Mouse (Mus musculus) small intestine, adult 2 months (tissue): ENCODE measurements at regions not wholly inside any gene's neighbourhood (a gene's known extent, or its start where the extent isn't known, plus 50 kb on each side); places are given as distances from the start of the nearest gene placed in this dataset.

Experiments used
- H3K27ac ChIP-seq: fragments of 200-500 bp; 2 replicates; pipeline ENCODE4 v1.5.1; 2012; ENCODE audit warnings: low read depth, low read length, control low read depth, inconsistent platforms; ENCODE audit not compliant: insufficient read depth
- H3K27me3 ChIP-seq: fragments of 200-500 bp; 2 replicates; pipeline ENCODE4 v1.6.1; 2012; ENCODE audit warnings: mild to moderate bottlenecking, moderate library complexity, low read length, inconsistent platforms; ENCODE audit not compliant: control insufficient read depth, insufficient read depth
- H3K36me3 ChIP-seq: fragments of 200-500 bp; 2 replicates; pipeline ENCODE4 v1.6.1; 2012; ENCODE audit warnings: mild to moderate bottlenecking, low read length, control low read depth, inconsistent platforms; ENCODE audit not compliant: control insufficient read depth, insufficient read depth
- H3K4me1 ChIP-seq: fragments of 200-500 bp; 2 replicates; pipeline ENCODE4 v1.6.1; 2012; ENCODE audit warnings: low read length, inconsistent platforms, mixed read lengths; ENCODE audit not compliant: control insufficient read depth, insufficient read depth, insufficient read length
- H3K4me3 ChIP-seq: fragments of 200-500 bp; 2 replicates; pipeline ENCODE4 v1.5.1; 2012; ENCODE audit warnings: low read depth, mild to moderate bottlenecking, control low read depth, inconsistent platforms, low read length, moderate library complexity
- CTCF ChIP-seq: fragments of 200-500 bp; IDR thresholded peaks from 2 replicates; pipeline ENCODE4 v1.5.1; 2012; ENCODE audit warnings: low read depth, mild to moderate bottlenecking, control low read depth, inconsistent platforms, low read length, moderate library complexity, mixed read lengths; ENCODE audit not compliant: insufficient replicate concordance, insufficient read length; ENCODE audit errors: extremely low read depth
- POLR2A ChIP-seq: fragments of 200-500 bp; IDR thresholded peaks from 2 replicates; pipeline ENCODE4 v1.6.1; 2012; ENCODE audit warnings: low read depth, mild to moderate bottlenecking, control low read depth, inconsistent platforms, low read length, moderate library complexity
- WGBS: fragments of 180-500 bp; shearing (Covaris S2); methylation state at CpG from one replicate; pipeline ENCODE4 v1.1.7; 2018; 5-methylcytosine and 5-hydroxymethylcytosine counted together

GRCm38 (mm10) chr11:23954323-23954722 is 59.3 kb upstream of the Papolg start:
- no peaks in the 10 kb centered on the region for H3K27me3 ChIP-seq
- no peak overlapping the region for H3K27ac ChIP-seq
- 3% methylated on average over 4 of the region's 4 CpGs for WGBS
- H3K4me1 ChIP-seq = no peaks in the 10 kb centered on the region
- no peaks in the 10 kb centered on the region for H3K36me3 ChIP-seq
- H3K4me3 ChIP-seq = no peak overlapping the region
- TF ChIP-seq POLR2A (no peak), CTCF (no peak)

- H3K27ac ChIP-seq = no peak overlapping the region
- TF ChIP-seq CTCF (no peak), POLR2A (no peak)
- no peaks in the 10 kb centered on the region for H3K27me3 ChIP-seq
- H3K4me1 ChIP-seq = no peaks in the 10 kb centered on the region
- H3K4me3 ChIP-seq = no peak overlapping the region
- no peaks in the 10 kb centered on the region for H3K36me3 ChIP-seq
Observed at GRCm38 (mm10) chr11:23945966-23946365, 50.9 kb upstream of the Papolg start.
